Mouse (Mus musculus): ENCODE measurements at regions not wholly inside any gene's neighbourhood (a gene's known extent, or its start where the extent isn't known, plus 50 kb on each side); places are given as distances from the start of the nearest gene placed in this dataset.

DNA sequence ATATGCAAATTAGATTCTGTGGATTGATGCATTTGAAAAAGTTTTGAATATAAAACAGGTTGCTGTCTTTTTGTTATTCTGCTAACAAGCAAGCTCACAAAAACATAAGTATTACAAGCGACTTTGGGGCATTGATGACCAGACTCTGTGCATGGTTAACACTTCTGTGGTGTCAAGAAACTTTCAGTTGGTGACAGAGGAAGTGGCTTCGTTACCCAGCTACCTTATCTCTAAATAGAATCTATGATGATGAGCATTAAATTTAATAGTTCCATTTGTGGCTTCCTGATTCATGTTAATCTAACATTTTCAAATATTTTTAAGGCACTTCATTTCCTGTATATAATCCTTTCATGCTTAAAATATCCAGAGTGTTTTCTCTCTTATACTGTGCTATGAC, 100.8 kb downstream of the Tm2d1 start:
- DNase-seq = no peak

DNA sequence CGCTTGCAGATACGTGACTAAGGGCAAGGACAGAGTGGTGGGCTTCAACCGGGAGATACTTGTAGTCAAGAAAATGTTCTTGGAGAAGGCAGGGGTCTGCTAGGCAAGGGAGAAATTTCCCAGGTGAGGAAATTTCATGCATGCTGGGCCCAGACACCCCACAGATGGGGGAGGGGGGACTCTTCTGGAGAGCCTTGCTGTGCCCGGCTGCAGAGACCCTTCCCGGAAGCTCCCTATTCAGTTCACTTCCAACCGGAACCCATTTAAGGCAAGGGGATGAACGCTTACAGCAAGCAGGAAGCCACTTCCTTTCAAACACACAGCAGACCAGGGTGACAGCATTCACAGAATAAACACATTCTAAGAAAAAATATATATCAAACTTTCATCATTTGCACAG, 124.8 kb downstream of the Tm2d1 start:
- no peak for DNase-seq

DNA sequence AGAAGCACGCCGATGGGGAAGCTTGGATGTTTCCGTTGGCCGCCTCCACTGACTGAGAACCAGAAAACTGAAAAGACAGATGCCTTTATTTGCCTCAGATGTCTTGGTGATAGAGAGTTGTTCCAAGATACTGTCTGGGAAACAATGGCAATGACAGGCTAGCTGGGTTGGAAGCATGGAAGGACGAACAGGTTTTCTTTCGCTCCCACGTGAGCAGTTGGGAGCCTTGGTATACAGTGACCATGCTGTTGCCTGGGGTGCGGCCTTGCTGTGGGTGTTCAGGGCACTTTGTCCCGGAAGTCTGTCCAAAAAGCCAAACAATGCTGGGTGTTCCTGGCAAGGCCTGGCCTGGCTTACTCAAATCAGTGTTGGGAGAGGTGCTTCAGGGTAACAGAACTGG, 125.4 kb downstream of the Tm2d1 start:
- no peak for DNase-seq

DNA sequence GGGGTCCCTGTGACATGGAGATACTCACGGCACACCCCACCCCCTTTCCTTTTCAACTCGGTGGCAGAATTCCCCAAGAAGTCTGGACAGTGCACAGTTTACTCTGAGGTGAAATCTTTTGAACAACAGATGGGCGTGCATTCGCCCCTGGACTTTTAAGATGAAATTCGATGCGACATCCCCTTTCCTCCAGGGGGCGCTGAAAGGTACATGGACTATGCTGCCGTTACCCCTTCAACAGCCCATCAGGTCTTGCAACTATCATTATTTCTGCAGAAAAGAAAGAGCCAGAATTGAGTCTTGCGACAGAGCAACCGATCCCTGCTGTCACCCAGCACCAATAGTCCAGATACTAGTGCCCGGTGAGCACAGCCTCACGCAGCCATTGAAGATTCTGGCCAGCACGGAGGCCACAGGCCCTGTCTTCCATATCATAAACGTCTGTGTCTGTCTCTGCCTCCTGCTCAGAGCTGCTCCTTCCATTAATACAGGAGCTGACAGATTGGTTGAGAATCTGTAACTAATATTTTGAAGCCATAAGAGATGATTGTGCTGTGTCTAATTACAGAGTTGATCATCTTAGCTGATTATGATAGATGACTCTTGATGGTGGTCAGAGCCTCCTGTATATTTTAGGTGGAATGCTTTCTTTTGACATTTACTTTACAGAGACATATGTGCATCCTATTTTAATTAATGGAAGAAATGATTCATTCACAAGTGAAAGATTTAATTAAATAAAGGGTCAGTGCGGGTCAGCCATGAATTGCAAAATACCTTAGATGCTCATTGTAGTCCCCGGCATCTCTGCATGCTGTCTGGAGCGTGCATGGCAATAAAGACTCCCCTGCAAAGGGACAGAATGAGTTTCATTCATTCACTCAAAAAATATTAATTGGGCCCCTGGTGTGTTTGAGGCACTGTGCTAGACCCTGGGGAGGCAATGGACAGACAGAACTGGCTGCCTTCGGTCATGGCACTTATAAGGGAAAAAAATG, 128.0 kb downstream of the Tm2d1 start:
- peak; percentile 26 for DNase-seq

DNA sequence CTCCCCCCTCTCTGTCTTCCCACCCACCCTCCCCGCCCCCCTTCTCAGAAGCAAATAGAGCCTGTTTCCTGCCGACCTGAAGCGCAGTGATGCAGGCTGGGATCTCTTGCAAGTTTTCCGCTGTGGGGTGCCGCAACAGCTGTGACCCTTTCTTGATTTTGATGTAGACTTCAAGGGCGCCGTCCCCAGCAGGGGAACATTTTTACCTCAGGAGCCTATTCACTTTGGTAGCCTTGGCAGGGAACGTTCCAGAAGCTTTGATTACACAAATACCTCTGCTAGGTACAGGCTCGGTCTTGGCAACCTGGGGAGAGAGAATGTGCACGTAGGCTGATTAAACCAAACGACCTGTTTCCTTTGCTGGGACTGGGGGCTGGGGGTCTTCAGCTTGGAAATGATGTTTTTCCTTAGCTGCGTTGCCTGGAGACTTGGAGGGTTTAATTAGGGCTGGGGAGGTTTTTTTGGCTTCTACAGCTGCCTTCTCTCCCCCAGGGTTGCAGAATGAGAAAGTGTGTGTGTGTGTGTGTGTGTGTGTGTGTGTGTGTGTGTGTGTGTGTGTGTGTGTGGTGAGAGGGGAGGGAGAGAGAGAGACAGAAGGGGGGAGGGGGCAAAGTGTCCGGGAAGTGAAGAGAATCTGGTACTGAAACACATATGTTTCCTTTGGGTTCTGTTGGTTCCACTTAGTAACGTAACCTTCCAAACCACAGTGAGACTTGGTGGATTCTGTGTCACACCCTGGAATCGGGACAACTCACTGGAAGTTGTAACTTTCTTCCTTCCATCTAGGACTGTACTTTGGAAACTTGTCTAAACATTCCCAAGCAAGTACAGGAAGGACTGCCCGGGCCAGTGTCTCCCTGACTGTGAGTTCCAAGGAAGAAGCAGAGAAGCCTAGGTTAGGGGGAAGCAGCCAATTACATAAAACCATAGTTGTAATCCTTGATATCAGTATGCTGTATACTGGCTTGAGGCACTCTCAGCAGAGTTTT, 138.9 kb downstream of the Tm2d1 start:
- peak; percentile 11 for DNase-seq

DNA sequence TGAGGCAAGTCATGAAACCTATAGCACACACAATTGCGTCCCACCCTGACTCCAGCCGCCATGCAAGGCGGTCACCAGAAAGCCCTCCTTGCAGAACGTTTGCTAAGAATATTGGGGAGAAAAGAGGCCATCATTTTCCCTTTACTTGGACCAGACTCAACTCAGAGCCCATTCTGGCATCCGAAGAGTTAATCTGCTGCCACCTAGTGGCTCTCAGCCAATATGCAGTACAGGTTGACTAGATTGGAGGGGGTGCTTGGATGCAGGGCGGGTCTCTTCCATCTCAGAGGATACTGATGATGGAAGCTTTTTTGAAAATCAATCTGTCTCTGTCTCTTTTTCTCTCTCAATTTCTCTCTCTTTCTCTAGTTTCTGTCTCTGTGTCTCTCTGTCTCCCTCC, 139.6 kb downstream of the Tm2d1 start:
- DNase-seq = no peak

DNA sequence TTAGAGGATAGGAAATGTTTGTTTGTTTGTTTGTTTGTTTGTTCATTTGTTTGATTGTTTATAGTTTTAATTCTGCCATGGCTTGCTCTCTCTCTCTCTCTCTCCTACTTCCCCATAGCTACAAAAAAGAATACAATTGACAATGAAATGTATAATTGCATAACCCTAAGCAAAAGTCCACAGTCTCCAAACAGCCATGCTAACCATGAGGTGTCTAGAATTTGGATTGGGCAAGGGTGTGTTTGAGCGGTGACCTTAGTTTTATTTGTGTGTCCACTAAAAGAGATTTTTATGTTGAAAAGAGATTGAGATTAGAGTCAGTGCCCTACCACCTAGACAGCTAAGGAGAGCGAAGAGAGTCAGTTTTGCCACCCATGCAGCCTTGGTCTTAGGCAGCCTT, 141.2 kb downstream of the Tm2d1 start:
- DNase-seq = no peak

DNA sequence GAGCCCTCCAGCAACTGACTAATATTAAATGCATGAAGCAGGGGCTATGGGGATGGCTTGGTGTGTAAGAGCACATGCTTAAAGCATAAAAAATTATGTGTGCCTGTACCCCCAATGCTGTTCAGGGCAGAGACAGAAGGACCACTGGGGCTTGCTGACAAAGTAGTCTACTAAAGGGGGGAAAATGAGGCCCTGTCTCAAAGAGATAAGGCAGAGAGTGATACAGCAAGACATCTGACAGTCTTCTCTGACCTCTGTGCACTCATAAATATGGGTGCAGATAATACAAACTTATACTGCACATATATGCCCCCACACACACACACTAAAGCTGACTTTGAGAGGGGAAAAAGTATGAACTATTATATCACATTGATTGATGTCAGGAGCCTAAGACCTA, 142.8 kb downstream of the Tm2d1 start:
- DNase-seq = no peak

DNA sequence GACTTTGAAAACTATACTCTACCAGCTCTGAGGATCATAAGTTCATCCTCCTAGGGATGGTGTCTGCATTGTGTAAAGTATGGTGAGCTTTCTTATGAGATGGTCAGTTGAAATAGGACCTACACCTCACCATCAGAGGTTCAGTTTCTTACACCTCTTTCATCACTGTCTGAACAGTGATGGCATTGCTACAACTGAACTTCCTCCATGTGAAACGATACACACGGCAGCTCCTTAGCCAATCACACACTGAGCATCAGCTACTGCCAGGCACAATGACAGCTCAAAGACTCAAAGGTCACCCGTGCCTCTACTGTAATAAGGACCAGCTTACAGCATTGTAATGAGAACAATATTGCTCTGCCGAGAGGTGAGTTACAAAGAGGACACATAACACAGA, 145.0 kb downstream of the Tm2d1 start:
- no peak for DNase-seq

DNA sequence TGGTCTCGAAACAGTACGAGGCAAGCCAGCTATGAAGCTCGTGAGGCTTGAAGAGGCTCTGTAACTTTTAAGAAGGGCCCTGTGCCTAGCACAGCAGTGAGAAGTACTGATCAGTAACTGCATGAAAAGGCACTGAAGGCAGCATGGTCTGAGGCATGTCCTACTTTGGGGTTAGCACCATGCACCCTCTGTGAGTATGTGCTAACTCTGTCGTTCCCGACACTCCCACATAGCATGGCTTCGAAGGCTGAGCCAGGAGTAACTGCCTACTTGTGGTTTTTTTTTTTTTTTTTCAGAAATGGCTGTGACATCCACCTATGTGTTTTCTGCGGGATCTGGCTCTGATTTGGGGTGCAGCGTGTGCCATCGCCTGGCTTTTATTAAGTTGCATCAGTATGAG, 145.6 kb downstream of the Tm2d1 start:
- no peak for DNase-seq

DNA sequence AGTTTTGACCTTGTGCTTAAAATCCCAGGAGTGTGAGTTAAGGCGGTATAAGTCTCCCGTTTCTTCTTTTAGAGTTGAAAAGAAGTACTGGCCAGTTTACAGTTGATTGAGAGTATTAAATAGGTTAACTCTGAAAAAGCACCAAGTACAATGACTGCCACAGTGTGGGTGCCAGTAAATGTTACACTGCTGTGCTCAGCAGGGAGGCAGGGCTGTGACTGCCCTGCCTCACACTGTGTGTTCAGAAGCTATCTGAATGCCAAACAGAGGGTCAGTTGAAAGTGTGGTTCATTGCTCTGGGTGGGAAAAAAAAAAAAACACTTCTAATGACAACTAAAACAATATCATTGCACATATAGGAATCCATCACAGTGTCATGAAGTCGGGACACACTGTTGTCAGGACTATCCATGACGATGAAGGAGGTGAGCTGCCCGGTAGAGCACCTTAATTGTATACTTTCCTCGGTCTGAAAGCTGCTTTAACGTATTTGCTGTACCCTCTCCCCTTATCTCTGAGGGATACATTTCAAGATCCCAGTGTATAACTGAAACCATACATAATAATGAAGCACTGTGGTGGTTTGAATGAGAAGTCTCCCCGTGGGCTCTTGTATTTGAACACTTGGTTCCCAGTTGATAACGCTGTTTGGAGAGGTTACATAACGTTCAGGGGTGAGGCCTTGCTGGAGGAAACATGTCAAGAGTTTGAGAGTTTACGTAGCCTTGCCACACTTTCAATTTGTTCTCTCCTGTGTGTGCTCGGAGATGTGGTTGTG, 146.9 kb downstream of the Tm2d1 start:
- DNase-seq = no peak

DNA sequence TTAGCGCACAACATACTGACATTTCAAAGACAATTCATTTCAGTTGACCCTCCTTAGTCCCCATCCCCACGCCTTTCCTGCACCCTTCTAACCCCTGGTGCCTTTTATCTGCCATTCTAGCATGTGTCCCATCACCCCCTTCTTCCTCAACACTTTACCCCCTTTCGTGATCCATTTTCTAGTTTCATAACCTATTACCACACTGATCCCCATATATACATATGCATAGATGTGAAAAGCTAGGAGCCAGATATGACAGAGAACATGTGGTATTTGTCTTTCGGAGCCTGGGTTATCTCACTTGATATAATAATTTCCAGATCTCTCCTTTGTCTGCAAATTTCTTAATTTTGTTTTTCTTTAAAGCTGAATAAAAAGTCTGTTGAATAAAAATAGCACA, 154.9 kb downstream of the Tm2d1 start:
- no peak for DNase-seq

DNA sequence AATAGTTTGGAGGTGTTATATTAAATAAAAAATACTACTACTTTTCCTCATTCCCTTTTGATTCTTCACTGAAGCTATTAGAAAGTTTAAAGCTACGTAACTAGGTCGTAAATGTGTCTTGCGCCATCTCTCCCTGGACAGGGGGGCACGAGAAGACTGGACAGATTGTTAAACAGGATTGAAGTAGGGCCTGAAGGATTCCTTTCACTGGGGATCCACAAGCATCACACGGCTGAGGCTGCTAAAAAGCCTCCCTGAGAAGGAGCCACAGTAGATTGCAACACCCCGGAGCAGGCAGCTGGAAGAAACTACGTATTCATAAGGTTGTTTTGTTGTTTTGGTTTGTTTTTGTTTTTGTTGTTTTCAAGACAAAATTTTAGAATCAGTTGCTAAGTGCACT, 158.7 kb downstream of the Tm2d1 start:
- DNase-seq = no peak

DNA sequence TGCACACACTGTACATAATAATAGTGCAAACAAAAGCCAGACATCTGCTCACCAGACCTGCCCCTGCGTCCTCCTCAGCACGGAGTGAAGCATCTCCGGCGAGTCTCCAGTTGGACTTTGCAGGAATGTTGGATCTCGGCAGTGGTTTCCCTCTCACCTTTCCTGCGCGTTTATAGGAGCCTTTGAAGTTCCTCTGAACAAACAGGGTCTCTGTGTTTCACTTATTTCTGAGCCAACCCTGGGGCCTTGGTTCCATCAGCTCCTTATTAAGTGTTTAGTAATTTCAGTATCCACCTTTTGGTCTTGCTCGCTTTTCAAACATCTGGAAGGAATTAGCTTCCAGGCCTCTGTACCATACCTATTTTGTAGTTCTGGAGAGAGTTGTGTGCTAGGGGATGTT, 159.7 kb downstream of the Tm2d1 start:
- no peak for DNase-seq

DNA sequence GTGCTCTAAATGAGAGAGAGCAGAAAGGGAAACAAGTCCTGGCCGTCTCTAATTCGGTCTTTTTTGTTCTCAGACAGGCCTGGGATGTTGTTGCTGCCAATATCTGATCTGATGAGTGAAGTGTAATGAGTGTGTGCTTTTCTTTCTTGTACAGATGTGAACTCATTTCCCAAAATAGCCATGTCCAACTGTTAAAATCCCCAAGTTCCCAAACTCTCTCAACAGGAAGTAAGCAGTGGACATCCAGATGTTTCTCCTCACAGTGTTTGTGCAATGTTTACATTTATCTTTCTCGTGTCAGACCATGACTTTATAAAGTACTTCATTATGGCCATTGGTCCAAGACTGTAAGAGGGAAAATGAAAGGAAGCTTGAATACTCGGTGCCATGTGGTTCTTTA, 161.5 kb downstream of the Tm2d1 start:
- no peak for DNase-seq

DNA sequence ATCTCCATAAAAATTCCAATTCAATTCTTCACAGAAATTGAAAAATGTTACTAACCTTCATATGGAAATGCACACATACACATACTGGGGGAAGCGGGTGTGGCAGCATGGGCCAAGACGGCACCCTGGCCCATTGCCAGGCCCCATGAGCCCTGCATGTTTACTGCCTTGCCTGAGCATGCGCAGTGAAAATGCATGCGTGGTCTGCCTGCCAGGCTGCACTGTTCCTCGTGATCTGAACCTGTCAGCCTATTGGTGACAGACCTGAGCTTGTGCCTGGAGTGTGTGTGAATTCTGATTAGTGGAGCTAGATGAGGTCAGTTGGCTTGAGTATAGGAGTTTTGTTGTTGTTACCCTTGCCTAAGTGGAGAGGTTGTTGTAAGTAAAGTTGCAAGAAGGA, 167.9 kb downstream of the Tm2d1 start:
- DNase-seq = no peak

DNA sequence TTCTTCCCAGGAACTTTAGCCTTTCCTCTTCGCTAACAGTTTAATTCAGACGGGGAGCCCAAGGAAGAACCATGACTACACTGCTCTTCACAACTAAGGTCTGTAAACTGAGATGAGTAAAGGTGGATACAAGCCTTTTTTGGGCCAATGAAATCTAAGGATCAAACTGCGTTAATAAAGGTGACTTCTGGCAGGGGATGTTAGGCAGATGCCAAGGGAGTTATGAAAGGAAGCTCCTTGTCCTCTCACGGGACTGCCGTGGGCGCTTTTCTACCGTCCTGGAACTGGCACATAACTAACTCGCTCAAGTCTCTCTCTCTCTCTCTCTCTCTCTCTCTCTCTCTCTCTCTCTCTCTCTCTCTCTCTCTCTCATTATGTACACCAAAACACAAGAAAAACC, 175.7 kb downstream of the Tm2d1 start:
- DNase-seq = no peak

DNA sequence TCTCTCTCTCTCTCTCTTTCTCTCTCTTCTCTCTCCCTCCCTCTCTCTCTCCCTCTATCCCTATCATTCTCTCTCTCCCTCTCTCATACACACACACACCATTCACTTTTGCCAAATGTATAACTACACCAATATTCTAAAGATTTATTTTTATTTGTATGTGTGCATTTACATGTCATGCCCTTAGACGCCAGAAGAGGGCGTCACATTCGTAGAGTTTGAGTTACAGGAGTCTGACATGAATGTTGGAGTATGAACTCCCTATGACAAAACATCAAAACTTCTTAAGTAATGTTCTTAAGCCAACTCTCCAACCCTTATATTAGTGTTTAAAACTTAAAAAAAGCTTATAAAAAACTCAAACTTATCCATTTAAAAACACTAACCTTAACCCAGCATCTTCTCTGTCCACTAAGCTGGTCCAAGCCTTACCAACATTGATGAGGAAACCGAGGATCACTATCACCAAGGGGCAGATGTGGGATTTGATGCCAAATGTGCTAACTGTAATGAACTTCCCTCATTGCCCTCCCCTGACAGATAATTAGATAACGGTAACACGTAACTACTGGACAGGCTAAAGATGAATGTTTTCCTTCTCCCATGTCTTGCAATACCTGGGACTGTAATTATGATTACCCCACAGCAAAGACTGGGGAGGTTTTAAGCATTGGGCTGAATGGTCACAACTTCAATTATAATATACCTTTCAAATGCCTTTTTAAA, 176.7 kb downstream of the Tm2d1 start:
- no peak for DNase-seq

DNA sequence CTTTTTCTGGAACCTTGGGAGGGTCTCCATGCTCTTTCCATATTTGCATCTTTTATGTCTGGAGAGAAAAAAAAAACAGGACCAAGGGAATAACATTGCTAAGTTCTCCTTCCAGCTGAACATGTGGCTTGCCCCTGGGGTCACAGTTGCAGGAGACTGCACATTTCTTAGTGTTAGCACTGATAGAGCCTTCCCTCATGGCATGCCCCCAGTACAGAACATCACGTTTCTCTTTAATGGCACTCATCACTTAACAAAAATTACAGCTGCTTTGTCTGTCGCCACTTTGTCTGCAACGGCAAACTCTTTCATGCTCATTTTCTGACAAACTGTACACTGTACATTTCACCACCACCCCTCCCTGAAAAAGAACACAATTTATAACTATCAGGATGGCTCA, 180.0 kb downstream of the Tm2d1 start:
- no peak for DNase-seq

DNA sequence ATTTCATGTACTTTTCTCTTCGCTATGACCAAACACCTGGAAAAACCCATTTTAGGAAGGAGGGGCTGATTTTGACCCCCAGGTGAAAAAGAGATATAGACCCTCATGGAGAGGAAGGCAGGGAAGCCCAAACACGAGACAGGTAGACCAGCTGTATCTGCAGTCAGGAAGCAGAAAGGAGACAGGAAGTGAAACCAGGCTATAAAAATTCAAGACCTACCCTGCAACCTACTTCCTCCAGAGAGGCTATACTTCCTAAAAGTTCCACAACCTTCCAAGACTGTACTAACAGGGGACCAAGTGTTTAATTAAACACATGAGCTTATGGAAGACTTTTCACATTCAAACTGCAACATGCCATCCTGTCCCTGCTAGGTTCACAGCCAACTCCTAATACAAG, 180.9 kb downstream of the Tm2d1 start:
- no peak for DNase-seq

DNA sequence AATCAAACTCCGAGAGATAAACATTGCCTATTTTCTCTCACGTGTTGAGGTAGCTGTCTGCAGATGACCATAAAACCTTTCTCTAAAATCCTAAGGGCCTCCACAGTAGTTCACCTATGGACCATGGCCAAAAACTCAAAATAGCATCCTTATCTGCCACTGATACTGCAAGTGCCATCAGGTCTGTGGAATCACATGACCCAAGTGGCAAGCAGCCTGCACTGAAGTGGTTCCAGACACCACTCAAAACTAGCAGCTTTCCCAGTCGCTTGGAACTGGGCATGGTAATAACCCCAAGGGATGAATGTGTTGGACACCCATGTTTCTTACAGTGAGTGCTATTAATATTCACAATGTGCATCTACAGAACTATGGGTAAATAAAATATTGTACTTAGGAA, 182.0 kb downstream of the Tm2d1 start:
- DNase-seq = peak; percentile 11

DNA sequence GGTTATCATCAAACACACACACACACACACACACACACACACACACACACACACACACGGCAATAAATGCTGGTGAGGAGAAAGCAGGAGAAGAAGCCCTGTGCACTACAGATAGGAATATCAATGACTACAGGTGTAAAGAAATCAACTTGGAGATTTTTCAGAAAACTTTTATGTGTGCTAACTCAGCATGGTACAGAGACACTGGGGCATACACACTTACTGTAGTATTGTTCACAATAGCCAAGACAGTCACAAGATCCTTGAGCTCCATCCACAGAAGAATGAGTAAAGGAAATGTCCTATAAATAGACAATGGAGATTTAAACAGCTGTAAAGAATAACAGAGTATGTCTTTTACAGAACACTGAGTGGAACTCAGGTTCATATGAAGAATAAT, 182.4 kb downstream of the Tm2d1 start:
- no peak for DNase-seq
